10 mouse cellular contexts compared by ENCODE assay signal in the genomic region with DNA sequence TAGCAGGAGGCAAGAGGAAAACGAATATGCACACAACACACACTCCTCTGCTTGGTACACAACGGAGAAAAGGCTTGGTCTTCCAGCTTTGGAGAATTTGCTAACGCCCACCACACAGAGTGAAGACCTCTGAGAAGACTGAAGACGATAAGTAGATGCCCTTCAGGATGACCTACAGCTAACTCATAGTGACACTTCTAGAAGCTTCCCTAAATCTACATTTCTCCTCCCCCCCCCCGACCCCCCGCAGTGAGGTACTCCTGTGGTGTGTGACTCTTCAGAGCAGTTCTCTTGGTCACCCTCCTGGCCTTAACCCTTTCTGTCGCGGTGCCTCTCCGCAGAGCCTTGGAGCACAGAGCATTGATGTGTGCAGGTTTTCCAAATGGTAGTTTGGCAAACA. TPM values are rescaled to one million over a fixed set of nuclear protein-coding genes. Genes with fewer than 3 reads are reported as not detected.
DNase-seq lines count a peak whose midpoint lies in the region; ATAC-seq and TF ChIP-seq lines count a peak whose summit lies in the region.
"Had no signal": no experiment of that assay in that cellular context is flagged by ENCODE, and none has a peak within 500 bp of the region (broad histone marks: within the 10 kb centered on the region; RNA-seq: fewer than 3 reads in every experiment).

No protein-coding gene starts in this region.

- no peaks in the 10 kb centered on the region for H3K27me3 ChIP-seq in heart, adult 2 months (ENCODE audit: control insufficient read depth, insufficient read depth, low read length)
- peaks cover 36% of the 10 kb centered on the region for H3K27me3 ChIP-seq in liver, postnatal 0 days (ENCODE audit: insufficient read depth, low read length)

- H3K79me2 ChIP-seq in heart, adult 2 months (replicated peaks; ENCODE audit: control insufficient read depth, insufficient read depth, low read length), result no peaks in the 10 kb centered on the region

- intact Hi-C loops in heart, adult 2 months (cut with DNase I), result loop anchor here (5.0 kb wide), 1 partner anchor 35 kb away; no protein-coding TSS in a partner anchor
- intact Hi-C loops in heart, postnatal 14 days (cut with DNase I), result no loop called here

- TF ChIP-seq EP300 in heart, adult 2 months (IDR thresholded peaks at IDR 0.05; ENCODE audit: insufficient read depth, low read depth, low read length), result no peak
- no peak for TF ChIP-seq EP300 in liver, postnatal 0 days (IDR thresholded peaks at IDR 0.05; ENCODE audit: low read depth)

- 48% methylated on average over 9 of the region's 9 CpGs for WGBS in heart, adult 2 months
- WGBS in liver, postnatal 0 days (ENCODE audit: insufficient replicate concordance), result 29% methylated on average over 9 of the region's 9 CpGs

- TF ChIP-seq CTCF in heart, adult 2 months (IDR thresholded peaks at IDR 0.05), result no peak
- TF ChIP-seq CTCF in liver, postnatal 0 days (IDR thresholded peaks at IDR 0.05; ENCODE audit: low read depth), result no peak

- peaks cover 3% of the 10 kb centered on the region for H3K4me1 ChIP-seq in heart, adult 2 months (ENCODE audit: control insufficient read depth, insufficient read depth, low read length)
- H3K4me1 ChIP-seq in liver, postnatal 0 days (ENCODE audit: insufficient read depth), result peaks cover 11% of the 10 kb centered on the region; the same call in 1 of the 2 replicates

- peak overlapping the region; percentile 89; the same call in 1 of the 2 replicates for H3K4me2 ChIP-seq in liver, postnatal 0 days (ENCODE audit: low read depth, low read length)

- no peak for TF ChIP-seq POLR2A in heart, adult 2 months (IDR thresholded peaks at IDR 0.05; ENCODE audit: insufficient read depth, low read depth, low read length)

- no peaks in the 10 kb centered on the region for H3K36me3 ChIP-seq in heart, adult 2 months (ENCODE audit: control insufficient read depth, insufficient read depth, low read length)
- H3K36me3 ChIP-seq in liver, postnatal 0 days (replicated peaks; ENCODE audit: insufficient read depth, low read length), result no peaks in the 10 kb centered on the region

- H3K4me3 ChIP-seq in heart, adult 2 months, result no peak overlapping the region; the same call in 1 of the 2 replicates
- H3K4me3 ChIP-seq in liver, postnatal 0 days (ENCODE audit: low read depth, low read length), result peak overlapping the region; percentile 59; the same call in 1 of the 2 replicates

- H3K9me3 ChIP-seq in liver, postnatal 0 days (ENCODE audit: low read length), result no peaks in the 10 kb centered on the region

- DNase-seq in heart, adult 2 months, result no peak
- no peak for DNase-seq in heart, postnatal 14 days
- DNase-seq in liver, postnatal 0 days, result no peak
- no peak for DNase-seq in spleen, postnatal 36 days (ENCODE audit: low spot score in 2 of 2)
- no peak for DNase-seq in cerebellum, adult 18-20 months
- DNase-seq: B cell, adult 2 months had no signal

- ATAC-seq in CD4-positive, CD25-positive, alpha-beta regulatory T cell, adult 4 months, result peak; percentile 16
- peak; percentile 38 for ATAC-seq in granulocyte monocyte progenitor cell, adult 5-6 weeks (replicated peaks; ENCODE audit: poor library complexity, severe bottlenecking)
- ATAC-seq in liver, postnatal 0 days, result no peak
- ATAC-seq in inflammation-experienced regulatory T-cells, adult 6 months, result no peak

- H3K9ac ChIP-seq in heart, adult 2 months (ENCODE audit: low read depth, low read length), result no peak overlapping the region
- H3K9ac ChIP-seq in liver, postnatal 0 days (replicated peaks), result no peak overlapping the region

- peak overlapping the region; percentile 79 for H3K27ac ChIP-seq in heart, adult 2 months
- no peak overlapping the region for H3K27ac ChIP-seq in liver, postnatal 0 days (ENCODE audit: low read depth)
- H3K27ac ChIP-seq: macrophage had no signal

RNA-seq across cellular contexts. Expression of a gene that starts 0.5 kb away (rescaled TPM):
- 10 to 100 TPM in 1 of 2 experiments, 1 to 10 TPM in 1; 9.0 to 14.2 TPM for total RNA-seq in heart, adult 2 months (2021)
- 3.6 and 9.7 TPM in 2 replicates for polyA plus RNA-seq in heart, adult 2 months (2012; rRNA removed)
- 1 to 10 TPM; 3.2 to 6.6 TPM for total RNA-seq in heart, postnatal 14 days (2021)
- 1 to 10 TPM; 2.2 to 2.3 TPM for polyA plus RNA-seq in CD4-positive, CD25-positive, alpha-beta regulatory T cell, adult 4 months (2017; shearing (Covaris generic))
- 0.11 TPM in 1 of 2 replicates, not detected in the other for total RNA-seq in granulocyte monocyte progenitor cell, adult 5-6 weeks (2014; fragmentation: Nextera tagmentation)
- not detected in 2 replicates for total RNA-seq in granulocyte monocyte progenitor cell, adult 5-6 weeks (2017)
- 0.26 and 0.29 TPM in 2 replicates for polyA plus RNA-seq in liver, postnatal 0 days (2015; fragmentation: Nextera tagmentation; extraction: Ambion mirVana)
- polyA plus RNA-seq in inflammation-experienced regulatory T-cells, adult 6 months (2017; shearing (Covaris generic)), result 1 to 10 TPM; 1.5 to 2.6 (median 1.9) TPM
- polyA plus RNA-seq: macrophage had no signal

RNA-seq across cellular contexts. Expression of a gene that starts 35.2 kb away (rescaled TPM):
- under 1 TPM; 0.63 to 0.70 TPM for total RNA-seq in heart, adult 2 months (2021)
- polyA plus RNA-seq in heart, adult 2 months (2012; rRNA removed), result 0.57 and 0.79 TPM in 2 replicates
- total RNA-seq in heart, postnatal 14 days (2021), result under 1 TPM; 0.76 to 0.79 TPM
- under 1 TPM; 0.46 to 0.62 TPM for polyA plus RNA-seq in CD4-positive, CD25-positive, alpha-beta regulatory T cell, adult 4 months (2017; shearing (Covaris generic))
- 0.26 and 1.0 TPM in 2 replicates for total RNA-seq in granulocyte monocyte progenitor cell, adult 5-6 weeks (2014; fragmentation: Nextera tagmentation)
- 0.26 and 1.6 TPM in 2 replicates for total RNA-seq in granulocyte monocyte progenitor cell, adult 5-6 weeks (2017)
- polyA plus RNA-seq in liver, postnatal 0 days (2015; fragmentation: Nextera tagmentation; extraction: Ambion mirVana), result 1.3 TPM in 2 replicates
- polyA plus RNA-seq in inflammation-experienced regulatory T-cells, adult 6 months (2017; shearing (Covaris generic)), result 1 to 10 TPM in 2 of 3 experiments, not detected in 1; 1.1 to 1.5 TPM

RNA-seq across cellular contexts. Expression of a gene that starts 35.3 kb away (rescaled TPM):
- total RNA-seq in heart, adult 2 months (2021), result 1 to 10 TPM in 1 of 2 experiments, under 1 TPM in 1; 0.97 to 1.1 TPM
- polyA plus RNA-seq in heart, adult 2 months (2012; rRNA removed), result 0.49 and 1.1 TPM in 2 replicates
- 1 to 10 TPM; 1.2 to 1.5 TPM for total RNA-seq in heart, postnatal 14 days (2021)
- polyA plus RNA-seq in CD4-positive, CD25-positive, alpha-beta regulatory T cell, adult 4 months (2017; shearing (Covaris generic)), result 1 to 10 TPM; 4.6 to 9.5 TPM
- total RNA-seq in granulocyte monocyte progenitor cell, adult 5-6 weeks (2014; fragmentation: Nextera tagmentation), result 3.2 and 10.4 TPM in 2 replicates
- 4.4 and 5.4 TPM in 2 replicates for total RNA-seq in granulocyte monocyte progenitor cell, adult 5-6 weeks (2017)
- 1.4 and 1.5 TPM in 2 replicates for polyA plus RNA-seq in liver, postnatal 0 days (2015; fragmentation: Nextera tagmentation; extraction: Ambion mirVana)
- 1 to 10 TPM; 4.4 to 7.7 (median 7.7) TPM for polyA plus RNA-seq in inflammation-experienced regulatory T-cells, adult 6 months (2017; shearing (Covaris generic))

Comparison
In these comparisons a context has a peak if more than half of its experiments do, and no peak if none do; other contexts are left out.
1. ATAC-seq: peak in CD4-positive, CD25-positive, alpha-beta regulatory T cell, adult 4 months (single experiment) and granulocyte monocyte progenitor cell, adult 5-6 weeks (single experiment); none in liver, postnatal 0 days (single experiment) and inflammation-experienced regulatory T-cells, adult 6 months (single experiment).